Mouse (Mus musculus) small intestine, adult 2 months (tissue): ENCODE measurements around the gene Olfr323. TPM values are rescaled to one million over a fixed set of nuclear protein-coding genes. Genes with fewer than 3 reads are reported as not detected.

Source experiments
- H3K27ac ChIP-seq: fragments of 200-500 bp; 2 replicates; pipeline ENCODE4 v1.5.1; 2012; ENCODE audit warnings: low read depth, low read length, control low read depth, inconsistent platforms; ENCODE audit not compliant: insufficient read depth
- H3K27me3 ChIP-seq: fragments of 200-500 bp; 2 replicates; pipeline ENCODE4 v1.6.1; 2012; ENCODE audit warnings: mild to moderate bottlenecking, moderate library complexity, low read length, inconsistent platforms; ENCODE audit not compliant: control insufficient read depth, insufficient read depth
- H3K36me3 ChIP-seq: fragments of 200-500 bp; 2 replicates; pipeline ENCODE4 v1.6.1; 2012; ENCODE audit warnings: mild to moderate bottlenecking, low read length, control low read depth, inconsistent platforms; ENCODE audit not compliant: control insufficient read depth, insufficient read depth
- H3K4me1 ChIP-seq: fragments of 200-500 bp; 2 replicates; pipeline ENCODE4 v1.6.1; 2012; ENCODE audit warnings: low read length, inconsistent platforms, mixed read lengths; ENCODE audit not compliant: control insufficient read depth, insufficient read depth, insufficient read length
- H3K4me3 ChIP-seq: fragments of 200-500 bp; 2 replicates; pipeline ENCODE4 v1.5.1; 2012; ENCODE audit warnings: low read depth, mild to moderate bottlenecking, control low read depth, inconsistent platforms, low read length, moderate library complexity
- CTCF ChIP-seq: fragments of 200-500 bp; IDR thresholded peaks from 2 replicates; pipeline ENCODE4 v1.5.1; 2012; ENCODE audit warnings: low read depth, mild to moderate bottlenecking, control low read depth, inconsistent platforms, low read length, moderate library complexity, mixed read lengths; ENCODE audit not compliant: insufficient replicate concordance, insufficient read length; ENCODE audit errors: extremely low read depth
- POLR2A ChIP-seq: fragments of 200-500 bp; IDR thresholded peaks from 2 replicates; pipeline ENCODE4 v1.6.1; 2012; ENCODE audit warnings: low read depth, mild to moderate bottlenecking, control low read depth, inconsistent platforms, low read length, moderate library complexity
- WGBS: fragments of 180-500 bp; shearing (Covaris S2); methylation state at CpG from one replicate; pipeline ENCODE4 v1.1.7; 2018; 5-methylcytosine and 5-hydroxymethylcytosine counted together
- polyA plus RNA-seq: library from polyadenylated mRNA; depleted of rRNA; stranded (reverse); fragments of >200 nt; gene quantifications from 2 replicates; pipeline ENCODE4 v1.2.3, GENCODE M21; 2012; rRNA removed

Gene Olfr323
- not detected in 2 replicates for polyA plus RNA-seq

GRCm38 (mm10) chr11:58630401-58630800 is at the start of gene Olfr323:
Gene Olfr323 (minus strand): TSS chr11:58630501.
- 43% methylated on average over 5 of the region's 5 CpGs for WGBS
- Histone ChIP-seq H3K4me1 (peaks cover 18% of the 10 kb centered on the region; the same call in 1 of the 2 replicates), H3K36me3 (no peaks in the 10 kb centered on the region), H3K27me3 (no peaks in the 10 kb centered on the region), H3K4me3 (no peak within 1 kb of the TSS), H3K27ac (no peak within 1 kb of the TSS)
- TF ChIP-seq CTCF (no peak), POLR2A (no peak)

- Histone ChIP-seq H3K27me3 (no peaks in the 10 kb centered on the region), H3K4me3 (no peak overlapping the region), H3K4me1 (no peaks in the 10 kb centered on the region), H3K27ac (no peak overlapping the region), H3K36me3 (no peaks in the 10 kb centered on the region)
- 44% methylated on average over 4 of the region's 4 CpGs for WGBS
- TF ChIP-seq CTCF (no peak), POLR2A (no peak)
These were observed 41.5 kb upstream of the Olfr323 start for GRCm38 (mm10) chr11:58671825-58672224.

DNA sequence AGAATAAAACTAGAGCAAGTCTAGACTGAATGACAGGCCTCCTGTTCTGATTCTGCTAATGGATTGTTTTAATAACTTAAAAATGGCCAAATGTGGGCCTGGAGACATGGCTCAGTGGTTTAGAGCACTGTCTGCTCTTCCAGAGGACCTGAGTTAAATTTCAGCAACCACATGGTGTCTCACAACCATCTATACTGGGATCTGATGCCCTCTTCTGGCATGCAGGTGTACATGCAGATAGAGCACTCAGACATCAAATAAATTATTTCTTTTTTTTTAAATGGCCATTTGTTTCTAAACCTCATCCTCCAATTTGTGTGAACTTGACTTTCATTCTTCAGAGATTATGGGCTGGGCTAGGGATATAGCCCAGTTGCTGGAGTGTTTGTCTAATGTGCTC is 39.0 kb upstream of the Olfr323 start:
- TF ChIP-seq POLR2A (no peak), CTCF (no peak)
- Histone ChIP-seq H3K4me3 (no peak overlapping the region), H3K27me3 (no peaks in the 10 kb centered on the region), H3K36me3 (no peaks in the 10 kb centered on the region), H3K4me1 (no peaks in the 10 kb centered on the region), H3K27ac (no peak overlapping the region)

DNA sequence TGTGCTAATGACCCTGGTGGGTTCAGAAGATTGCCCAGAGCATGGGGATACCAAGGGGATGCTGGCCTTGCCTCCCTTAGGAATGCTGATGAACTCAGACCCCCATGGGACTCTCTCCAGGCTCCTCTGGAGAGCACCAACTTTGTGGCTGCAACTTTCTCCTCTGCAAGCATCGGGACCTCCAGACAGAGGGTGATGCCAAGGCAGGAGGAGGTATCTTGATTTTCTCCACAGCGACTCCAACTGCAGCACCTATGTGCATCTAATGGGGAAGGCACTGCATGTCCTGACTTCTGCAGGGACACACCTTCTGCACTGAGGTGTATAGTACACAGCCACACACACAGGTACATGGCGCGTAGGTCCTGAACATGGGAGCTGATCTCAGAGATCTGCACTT is 28.3 kb upstream of the Olfr323 start, which contains the start of gene Olfr322:
TSS of gene Olfr322 (plus strand) at position 187 of the 400 bp plus-strand sequence.
- Histone ChIP-seq H3K27ac (no peak within 1 kb of the TSS), H3K4me3 (no peak within 1 kb of the TSS), H3K4me1 (no peaks in the 10 kb centered on the region), H3K36me3 (no peaks in the 10 kb centered on the region), H3K27me3 (no peaks in the 10 kb centered on the region)
- WGBS = 84% methylated on average over 4 of the region's 4 CpGs
- no peak for TF ChIP-seq POLR2A
- TF ChIP-seq CTCF = no peak

DNA sequence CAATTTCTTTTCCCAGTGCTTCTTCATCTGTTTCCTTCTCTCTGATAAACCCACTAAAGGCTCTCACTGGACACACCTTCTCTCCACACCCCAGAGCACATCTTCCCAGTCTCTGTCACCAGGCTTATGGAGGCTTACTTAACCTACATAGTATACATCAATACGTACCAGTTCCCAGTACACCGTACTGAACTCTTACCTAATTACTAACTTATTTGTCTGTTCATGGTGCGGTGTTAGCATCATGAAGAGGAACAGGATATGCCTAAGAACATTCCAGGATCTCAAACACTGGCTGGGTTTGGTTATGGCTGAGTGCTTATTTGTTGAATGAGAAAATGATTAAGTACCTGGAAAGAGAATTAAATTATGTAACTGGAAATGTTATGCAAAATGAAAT is 24.9 kb upstream of the Olfr323 start:
- WGBS = 86% methylated on average over 3 of the region's 3 CpGs
- H3K4me1 ChIP-seq = no peaks in the 10 kb centered on the region
- no peaks in the 10 kb centered on the region; the same call in 1 of the 2 replicates for H3K27me3 ChIP-seq
- TF ChIP-seq POLR2A (no peak), CTCF (no peak)
- H3K4me3 ChIP-seq = no peak overlapping the region
- no peaks in the 10 kb centered on the region for H3K36me3 ChIP-seq
- H3K27ac ChIP-seq = no peak overlapping the region

DNA sequence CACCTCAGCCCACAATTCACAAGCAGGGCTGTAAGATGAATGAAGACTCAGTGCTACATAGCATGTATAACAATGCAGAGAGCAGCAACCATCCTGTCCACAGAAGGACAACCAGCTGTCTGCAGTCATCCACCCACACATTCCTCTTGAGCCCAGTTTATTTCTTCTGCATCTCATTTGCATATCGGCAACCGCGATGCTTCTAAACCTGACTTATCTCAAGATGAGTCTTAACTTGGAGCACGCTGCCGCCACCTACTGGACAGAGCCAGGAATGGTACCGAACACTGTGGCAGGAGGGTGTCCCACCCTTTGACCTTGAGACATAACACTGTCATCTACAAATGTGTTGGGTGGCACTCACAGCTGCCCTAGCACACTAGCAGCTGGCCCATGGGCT is 13.0 kb upstream of the Olfr323 start:
- Histone ChIP-seq H3K27me3 (peaks cover 6% of the 10 kb centered on the region), H3K4me1 (peaks cover 6% of the 10 kb centered on the region), H3K36me3 (no peaks in the 10 kb centered on the region), H3K27ac (no peak overlapping the region), H3K4me3 (no peak overlapping the region)
- WGBS = 16% methylated on average over 6 of the region's 6 CpGs
- no peak for TF ChIP-seq POLR2A
- peak; percentile 83; the same call in 1 of the 2 replicates for TF ChIP-seq CTCF

DNA sequence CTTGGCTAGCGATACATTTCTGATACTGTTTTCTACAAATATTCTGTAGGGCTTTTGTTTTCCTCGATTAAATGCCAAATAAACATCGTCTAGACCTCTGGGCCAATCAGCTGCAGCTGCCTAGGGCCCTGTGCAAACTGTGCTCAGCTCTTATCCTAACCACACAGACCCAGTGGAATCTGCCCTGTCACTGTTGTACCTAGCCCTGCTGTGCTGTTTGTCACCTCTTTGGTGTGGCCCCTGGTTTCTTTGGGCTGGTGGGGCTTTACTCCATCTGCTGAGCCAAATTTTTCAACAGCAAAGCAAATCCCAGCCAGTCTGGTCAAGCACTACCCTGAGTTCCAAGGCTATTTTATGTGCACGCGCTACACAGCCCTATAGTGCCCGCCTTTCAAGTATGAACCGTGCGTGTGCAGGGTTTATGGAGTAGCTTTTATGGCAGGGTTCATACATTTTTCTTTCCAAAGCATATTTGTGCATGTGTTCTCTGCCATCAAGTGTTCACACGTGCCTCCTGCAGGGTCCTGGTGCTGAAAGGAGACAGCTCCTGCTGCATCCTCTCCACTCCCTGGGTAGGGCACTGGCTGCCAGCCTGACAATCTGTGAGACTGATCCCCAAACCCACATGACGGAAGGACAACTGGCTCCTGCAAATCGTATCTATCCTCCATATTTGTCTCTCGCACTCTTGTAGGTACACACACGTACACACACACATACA is 11.5 kb upstream of the Olfr323 start:
- WGBS = 82% methylated on average over 13 of the region's 13 CpGs
- peaks cover 6% of the 10 kb centered on the region for H3K4me1 ChIP-seq
- TF ChIP-seq CTCF (no peak), POLR2A (no peak)
- no peak overlapping the region for H3K4me3 ChIP-seq
- no peaks in the 10 kb centered on the region for H3K36me3 ChIP-seq
- peaks cover 6% of the 10 kb centered on the region for H3K27me3 ChIP-seq
- no peak overlapping the region for H3K27ac ChIP-seq
